Mouse (Mus musculus) gastrocnemius, postnatal 4 days (tissue): ENCODE measurements around the gene Olfr1564. TPM values are rescaled to one million over a fixed set of nuclear protein-coding genes. Genes with fewer than 3 reads are reported as not detected.
"Not testable (repeated sequence)": the region's sequence is repeated elsewhere in the genome, so short reads cannot be mapped to it uniquely, and the experiment has no call there.

ENCODE experiments used
- DNase-seq, 2 experiments: peaks; one replicate each; pipeline ENCODE4 v3.0.0; 2021 to 2022; ENCODE audit warnings: low spot score in 2 of 2, mixed read lengths in 2 of 2
- long read RNA-seq, 2 experiments: library from polyadenylated mRNA; stranded (forward); transcript quantifications; one replicate each; pipeline ENCODE4 v2.0.0; 2021
- total RNA-seq, 2 experiments: library from RNA; stranded (reverse); gene quantifications; 2 replicates each; pipeline ENCODE4 v1.2.3; 2021

The Olfr1564 gene
- total RNA-seq = under 1 TPM; 0.15 to 0.23 TPM
- long read RNA-seq, experiment 1 = 0 reads
- long read RNA-seq, experiment 2 = 0 reads

- no peak for DNase-seq
These were observed at the start of gene Olfr1564 for GRCm38 (mm10) chr17:33221590-33221989. Gene Olfr1564 (minus strand): TSS chr17:33221690.

DNA sequence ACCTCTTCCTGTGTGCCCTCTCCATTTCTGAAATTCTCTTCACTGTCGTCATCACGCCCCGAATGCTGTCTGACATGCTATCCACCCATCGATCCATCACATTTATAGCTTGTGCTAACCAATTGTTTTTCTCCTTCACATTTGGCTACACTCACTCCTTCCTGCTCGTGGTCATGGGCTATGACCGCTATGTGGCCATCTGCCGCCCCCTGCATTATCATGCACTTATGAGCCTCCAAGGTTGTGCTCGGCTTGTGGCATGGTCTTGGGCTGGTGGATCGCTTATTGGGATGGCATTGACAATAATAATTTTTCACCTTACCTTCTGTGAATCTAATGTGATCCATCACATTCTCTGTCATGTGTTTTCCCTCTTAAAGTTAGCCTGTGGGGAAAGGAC lies 47.4 kb upstream of the Olfr1564 start:
- no peak for DNase-seq

GRCm38 (mm10) chr17:33264376-33264775 lies 42.9 kb upstream of the Olfr1564 start, which contains the start of gene Olfr63:
Gene Olfr63 (plus strand): TSS chr17:33264676.
- DNase-seq = no peak

- DNase-seq = not testable (repeated sequence)
These were observed 33.8 kb upstream of the Olfr1564 start for GRCm38 (mm10) chr17:33255319-33255657.

GRCm38 (mm10) chr17:33254530-33255318 lies 33.2 kb upstream of the Olfr1564 start, which contains the start of gene Zfp955a:
Gene Zfp955a (minus strand): TSS chr17:33255145.
- not testable (repeated sequence) for DNase-seq

DNA sequence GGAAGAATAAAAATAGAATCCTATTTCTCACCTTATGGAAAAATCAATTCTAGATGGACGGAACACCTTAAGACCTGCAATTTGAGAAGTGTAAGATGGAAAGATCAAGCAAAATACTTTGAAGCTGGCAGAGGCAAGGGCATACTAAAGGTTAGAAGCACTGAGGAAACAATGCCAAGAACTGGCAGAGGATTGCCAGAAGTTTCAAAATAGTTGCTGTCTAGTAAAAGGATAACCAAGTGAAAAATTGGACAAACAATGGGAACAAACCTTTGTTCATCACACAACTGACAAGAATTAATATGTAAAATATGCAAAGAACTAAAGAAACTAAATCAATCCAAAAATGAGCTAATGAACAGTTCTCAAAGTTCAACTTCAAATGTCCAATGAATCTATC lies 15.2 kb upstream of the Olfr1564 start:
- not testable (repeated sequence) for DNase-seq

- not testable (repeated sequence) for DNase-seq
These were observed 30.5 kb downstream of the Olfr1564 start, which contains the start of gene Olfr239 for GRCm38 (mm10) chr17:33191002-33191401. Gene Olfr239 (plus strand): TSS chr17:33191302.

- not testable (repeated sequence) for DNase-seq
These were observed 53.3 kb downstream of the Olfr1564 start, which contains the start of gene Olfr55 for GRCm38 (mm10) chr17:33168147-33168546. Gene Olfr55 (plus strand): TSS chr17:33168447.

Other genes with a start within 250 kb of the Olfr1564 start
- gene Zfp952, start 228.6 kb downstream of the Olfr1564 start, total RNA-seq = 1 to 10 TPM; 6.7 to 8.1 TPM
- 1 to 10 TPM; 5.5 to 6.1 TPM for gene Zfp763, start 188.3 kb downstream of the Olfr1564 start, total RNA-seq
- gene 4921501E09Rik, start 153.6 kb downstream of the Olfr1564 start, total RNA-seq = not detected
- 1 to 10 TPM; 4.6 to 5.6 TPM for gene Zfp563, start 132.4 kb downstream of the Olfr1564 start, total RNA-seq
- under 1 TPM in 1 of 2 experiments, not detected in 1; 0.07 TPM for gene Morc2b, start 82.0 kb downstream of the Olfr1564 start, total RNA-seq
- not detected for gene Olfr55, start 53.2 kb downstream of the Olfr1564 start, total RNA-seq
- not detected for gene Olfr239, start 30.4 kb downstream of the Olfr1564 start, total RNA-seq
- 1 to 10 TPM; 6.7 to 8.2 TPM for gene Zfp955a, start 33.5 kb upstream of the Olfr1564 start, total RNA-seq
- gene Olfr63, start 43.0 kb upstream of the Olfr1564 start, total RNA-seq = under 1 TPM in 1 of 2 experiments, not detected in 1; 0.03 TPM
- gene Zfp955b, start 67.9 kb upstream of the Olfr1564 start, total RNA-seq = 10 to 100 TPM; 10.6 to 11.8 TPM
- gene Zfp81, start 137.2 kb upstream of the Olfr1564 start, total RNA-seq = 1 to 10 TPM; 8.7 to 9.4 TPM
- 1 to 10 TPM; 6.6 to 9.7 TPM for gene Zfp101, start 173.0 kb upstream of the Olfr1564 start, total RNA-seq
- not detected for gene Actl9, start 211.2 kb upstream of the Olfr1564 start, total RNA-seq